Comparison of ENCODE assay signal across 21 mouse cellular contexts in the genomic region with DNA sequence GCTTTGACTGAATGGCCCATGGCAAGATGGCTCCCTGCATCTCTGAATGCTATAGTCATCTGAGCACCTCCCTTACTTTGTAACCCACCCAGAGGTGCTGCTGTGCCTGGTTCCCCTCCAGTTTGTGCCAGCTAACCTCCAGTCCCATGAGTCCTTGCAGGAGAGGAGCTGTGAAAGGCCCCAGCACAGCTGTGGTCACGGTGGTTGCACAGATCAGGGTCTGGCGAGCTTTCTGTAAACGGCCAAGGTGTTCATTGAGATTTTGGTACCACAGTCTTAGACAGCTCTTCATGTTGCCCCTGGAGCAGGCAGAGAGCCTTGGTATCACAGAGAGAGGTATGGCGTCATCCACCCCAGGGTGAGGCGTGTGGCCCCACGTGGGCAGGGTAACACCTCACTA.
"Had no signal": no experiment of that assay in that cellular context is flagged by ENCODE, and none has a peak within 500 bp of the region (broad histone marks: within the 10 kb centered on the region; RNA-seq: fewer than 3 reads in every experiment).

No protein-coding gene starts in this region.

- H3K9me3 ChIP-seq: heart, embryonic 12.5 days; hindbrain, embryonic 13.5 days; hindbrain, embryonic 15.5 days; kidney, embryonic 15.5 days; limb, embryonic 13.5 days; limb, embryonic 15.5 days; liver, embryonic 13.5 days had no signal

- H3K27me3 ChIP-seq: heart, embryonic 12.5 days; hindbrain, embryonic 15.5 days; kidney, embryonic 15.5 days; limb, embryonic 13.5 days; limb, embryonic 15.5 days; liver, embryonic 13.5 days had no signal

- H3K4me2 ChIP-seq: heart, embryonic 12.5 days; hindbrain, embryonic 13.5 days; hindbrain, embryonic 15.5 days; kidney, embryonic 15.5 days; limb, embryonic 13.5 days; limb, embryonic 15.5 days; liver, embryonic 11.5 days; liver, embryonic 13.5 days had no signal

- H3K4me3 ChIP-seq: heart, adult 2 months; heart, embryonic 12.5 days; hindbrain, embryonic 13.5 days; hindbrain, embryonic 15.5 days; kidney, embryonic 15.5 days; left cerebral cortex, adult 2 months; limb, embryonic 13.5 days; limb, embryonic 15.5 days; liver, embryonic 13.5 days had no signal

- H3K9ac ChIP-seq: heart, embryonic 12.5 days; hindbrain, embryonic 13.5 days; hindbrain, embryonic 15.5 days; kidney, embryonic 15.5 days; limb, embryonic 13.5 days; limb, embryonic 15.5 days; liver, embryonic 13.5 days had no signal

- DNase-seq: gastrocnemius, postnatal 14 days; gastrocnemius, postnatal 36 days; heart, adult 2 months; heart, postnatal 10 days; kidney, adult 11 months; kidney, adult 2 months; kidney, adult 9 months; kidney, postnatal 14 days; kidney, postnatal 36 days; left cerebral cortex, postnatal 4 days; liver, embryonic 13.5 days had no signal

- H3K27ac ChIP-seq: heart, adult 2 months; hindbrain, embryonic 13.5 days; hindbrain, embryonic 15.5 days; hindbrain, postnatal 0 days; kidney, embryonic 15.5 days; kidney, postnatal 0 days; left cerebral cortex, adult 2 months; limb, embryonic 13.5 days; limb, embryonic 15.5 days; liver, embryonic 13.5 days had no signal
